Mouse (Mus musculus) cortical plate, adult 2 months (tissue): ENCODE measurements around the gene Cdkn1c.

Source experiments
- CTCF ChIP-seq: fragments of 200-500 bp; IDR thresholded peaks from 2 replicates; pipeline ENCODE4 v1.5.1; 2011; ENCODE audit warnings: mild to moderate bottlenecking, control low read depth, low read length; ENCODE audit not compliant: insufficient read depth; ENCODE audit errors: extremely low read depth
- POLR2A ChIP-seq: fragments of 200-500 bp; IDR thresholded peaks from 2 replicates; pipeline ENCODE4 v1.6.1; 2011; ENCODE audit warnings: mild to moderate bottlenecking, low read length, control low read depth; ENCODE audit not compliant: insufficient read depth; ENCODE audit errors: extremely low read depth

DNA sequence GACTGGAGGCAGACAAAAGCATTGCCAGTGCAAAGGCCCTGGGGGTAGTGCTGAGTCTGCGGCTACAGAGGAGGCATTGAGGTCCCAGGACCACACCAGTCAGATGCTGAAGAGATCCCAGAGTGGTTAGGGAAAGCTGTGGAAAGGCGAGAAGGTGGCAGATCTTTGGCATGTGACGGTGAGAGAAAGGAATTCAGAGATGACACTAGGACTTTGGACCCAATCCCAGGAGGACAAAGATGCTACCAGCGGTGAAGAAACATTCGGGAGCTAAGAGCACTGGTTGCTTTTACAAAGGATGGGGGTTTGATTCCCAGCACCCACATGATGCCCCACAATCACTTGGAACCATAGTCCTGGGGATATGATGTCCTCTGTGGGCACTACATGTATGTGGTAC lies 16.9 kb upstream of the Cdkn1c start:
- TF ChIP-seq POLR2A, result no peak
- no peak for TF ChIP-seq CTCF
